Mouse (Mus musculus): Measurements from ENCODE around the gene Mapk3.
A peak's percentile ranks its signal among the peaks of the same experiment; 100 is the strongest.

- TF ChIP-seq POLR2A (IDR thresholded peaks at IDR 0.05; ENCODE audit: borderline replicate concordance, extremely low read depth, low read depth, low read length) (peak; percentile 98), CTCF (IDR thresholded peaks at IDR 0.05; ENCODE audit: insufficient read depth, low read length) (peak; percentile 47)
These were observed 40.3 kb downstream of the Mapk3 start for GRCm38 (mm10) chr7:126799468-126800268.

All from lung, adult 2 months (tissue).